Mouse (Mus musculus): ENCODE data around the gene Otud4. TPM values are rescaled to one million over a fixed set of nuclear protein-coding genes. Genes with fewer than 3 reads are reported as not detected.
"Not testable (repeated sequence)": the region's sequence is repeated elsewhere in the genome, so short reads cannot be mapped to it uniquely, and the experiment has no call there.

Gene Otud4
- polyA plus RNA-seq, 1 experiment, result 27.5 TPM

- Histone ChIP-seq H3K4me1 (ENCODE audit: control insufficient read depth, insufficient read depth, low read length) (no peaks in the 10 kb centered on the region), H3K27ac (ENCODE audit: control insufficient read depth, insufficient read depth, low read depth, low read length, poor library complexity) (no peak overlapping the region), H3K4me3 (replicated peaks; ENCODE audit: control insufficient read depth, low read depth, low read length) (no peak overlapping the region)
- TF ChIP-seq POLR2A (IDR thresholded peaks at IDR 0.05; ENCODE audit: borderline replicate concordance, control insufficient read depth, low read depth, low read length), result no peak
- TF ChIP-seq CTCF (IDR thresholded peaks at IDR 0.05; ENCODE audit: control insufficient read depth, insufficient read depth, low read length), result no peak
- 90% methylated on average over 4 of the region's 4 CpGs for WGBS
Measured at GRCm38 (mm10) chr8:79649569-79649968, 10.2 kb downstream of the Otud4 start.

GRCm38 (mm10) chr8:79650158-79650814 is 10.9 kb downstream of the Otud4 start:
- TF ChIP-seq POLR2A (IDR thresholded peaks at IDR 0.05; ENCODE audit: borderline replicate concordance, control insufficient read depth, low read depth, low read length) (no peak), CTCF (IDR thresholded peaks at IDR 0.05; ENCODE audit: control insufficient read depth, insufficient read depth, low read length) (no peak)
- Histone ChIP-seq H3K4me1 (ENCODE audit: control insufficient read depth, insufficient read depth, low read length) (no peaks in the 10 kb centered on the region), H3K4me3 (replicated peaks; ENCODE audit: control insufficient read depth, low read depth, low read length) (no peak overlapping the region), H3K27ac (ENCODE audit: control insufficient read depth, insufficient read depth, low read depth, low read length, poor library complexity) (no peak overlapping the region)
- 75% methylated on average over 1 of the region's 1 CpGs for WGBS

- Histone ChIP-seq H3K4me1 (ENCODE audit: control insufficient read depth, insufficient read depth, low read length) (no peaks in the 10 kb centered on the region), H3K27ac (ENCODE audit: control insufficient read depth, insufficient read depth, low read depth, low read length, poor library complexity) (no peak overlapping the region), H3K4me3 (replicated peaks; ENCODE audit: control insufficient read depth, low read depth, low read length) (no peak overlapping the region)
- TF ChIP-seq POLR2A (IDR thresholded peaks at IDR 0.05; ENCODE audit: borderline replicate concordance, control insufficient read depth, low read depth, low read length) (no peak), CTCF (IDR thresholded peaks at IDR 0.05; ENCODE audit: control insufficient read depth, insufficient read depth, low read length) (no peak)
- 85% methylated on average over 4 of the region's 4 CpGs for WGBS
Measured at GRCm38 (mm10) chr8:79653736-79654135, 14.3 kb downstream of the Otud4 start.

GRCm38 (mm10) chr8:79658715-79659114 is 19.3 kb downstream of the Otud4 start:
- WGBS, result 74% methylated on average over 4 of the region's 4 CpGs
- H3K4me3 ChIP-seq (replicated peaks; ENCODE audit: control insufficient read depth, low read depth, low read length); H3K27ac ChIP-seq (ENCODE audit: control insufficient read depth, insufficient read depth, low read depth, low read length, poor library complexity); H3K4me1 ChIP-seq (ENCODE audit: control insufficient read depth, insufficient read depth, low read length): not testable (repeated sequence)

GRCm38 (mm10) chr8:79676461-79676860 is 37.0 kb downstream of the Otud4 start:
- Histone ChIP-seq H3K4me3 (replicated peaks; ENCODE audit: control insufficient read depth, low read depth, low read length) (no peak overlapping the region), H3K4me1 (ENCODE audit: control insufficient read depth, insufficient read depth, low read length) (no peaks in the 10 kb centered on the region; the same call in 1 of the 2 replicates), H3K27ac (ENCODE audit: control insufficient read depth, insufficient read depth, low read depth, low read length, poor library complexity) (no peak overlapping the region)
- TF ChIP-seq POLR2A (IDR thresholded peaks at IDR 0.05; ENCODE audit: borderline replicate concordance, control insufficient read depth, low read depth, low read length) (no peak), CTCF (IDR thresholded peaks at IDR 0.05; ENCODE audit: control insufficient read depth, insufficient read depth, low read length) (no peak)
- WGBS, result 84% methylated on average over 4 of the region's 4 CpGs

GRCm38 (mm10) chr8:79679005-79679404 is 39.6 kb downstream of the Otud4 start:
- Histone ChIP-seq H3K4me1 (ENCODE audit: control insufficient read depth, insufficient read depth, low read length) (no peaks in the 10 kb centered on the region; the same call in 1 of the 2 replicates), H3K4me3 (replicated peaks; ENCODE audit: control insufficient read depth, low read depth, low read length) (no peak overlapping the region), H3K27ac (ENCODE audit: control insufficient read depth, insufficient read depth, low read depth, low read length, poor library complexity) (no peak overlapping the region)
- 7% methylated on average over 5 of the region's 5 CpGs for WGBS
- TF ChIP-seq POLR2A (IDR thresholded peaks at IDR 0.05; ENCODE audit: borderline replicate concordance, control insufficient read depth, low read depth, low read length) (no peak), CTCF (IDR thresholded peaks at IDR 0.05; ENCODE audit: control insufficient read depth, insufficient read depth, low read length) (no peak)

GRCm38 (mm10) chr8:79680083-79680482 is 40.7 kb downstream of the Otud4 start:
- not testable (repeated sequence) for H3K27ac ChIP-seq (ENCODE audit: control insufficient read depth, insufficient read depth, low read depth, low read length, poor library complexity); H3K4me1 ChIP-seq (ENCODE audit: control insufficient read depth, insufficient read depth, low read length)
- peak overlapping the region; percentile 70 for H3K4me3 ChIP-seq (replicated peaks; ENCODE audit: control insufficient read depth, low read depth, low read length)
- 13% methylated on average over 10 of the region's 10 CpGs for WGBS

- no peaks in the 10 kb centered on the region; the same call in 1 of the 2 replicates for H3K4me1 ChIP-seq (ENCODE audit: control insufficient read depth, insufficient read depth, low read length)
- TF ChIP-seq POLR2A (IDR thresholded peaks at IDR 0.05; ENCODE audit: borderline replicate concordance, control insufficient read depth, low read depth, low read length) (no peak), CTCF (IDR thresholded peaks at IDR 0.05; ENCODE audit: control insufficient read depth, insufficient read depth, low read length) (no peak)
- no peak overlapping the region for H3K27ac ChIP-seq (ENCODE audit: control insufficient read depth, insufficient read depth, low read depth, low read length, poor library complexity)
- H3K4me3 ChIP-seq (replicated peaks; ENCODE audit: control insufficient read depth, low read depth, low read length), result peak overlapping the region; percentile 70
- 11% methylated on average over 34 of the region's 34 CpGs for whole genome bisulfite sequencing
Measured at GRCm38 (mm10) chr8:79680555-79680954, 41.1 kb downstream of the Otud4 start.

GRCm38 (mm10) chr8:79680965-79681364 is 41.5 kb downstream of the Otud4 start:
- H3K4me3 ChIP-seq (replicated peaks; ENCODE audit: control insufficient read depth, low read depth, low read length), result no peak overlapping the region
- TF ChIP-seq POLR2A (IDR thresholded peaks at IDR 0.05; ENCODE audit: borderline replicate concordance, control insufficient read depth, low read depth, low read length), result no peak
- TF ChIP-seq CTCF (IDR thresholded peaks at IDR 0.05; ENCODE audit: control insufficient read depth, insufficient read depth, low read length), result no peak
- no peak overlapping the region for H3K27ac ChIP-seq (ENCODE audit: control insufficient read depth, insufficient read depth, low read depth, low read length, poor library complexity)
- H3K4me1 ChIP-seq (ENCODE audit: control insufficient read depth, insufficient read depth, low read length), result no peaks in the 10 kb centered on the region; the same call in 1 of the 2 replicates
- WGBS, result 35% methylated on average over 2 of the region's 2 CpGs

- not testable (repeated sequence) for H3K27ac ChIP-seq (ENCODE audit: control insufficient read depth, insufficient read depth, low read depth, low read length, poor library complexity); H3K4me1 ChIP-seq (ENCODE audit: control insufficient read depth, insufficient read depth, low read length); H3K4me3 ChIP-seq (replicated peaks; ENCODE audit: control insufficient read depth, low read depth, low read length)
- 79% methylated on average over 5 of the region's 5 CpGs for WGBS
Measured at GRCm38 (mm10) chr8:79685927-79686326, 46.5 kb downstream of the Otud4 start.

Measured in bone marrow, adult 2 months (tissue).